27 mouse cellular contexts compared by ENCODE assay signal in genomic region chr16:77695443-77695842, GRCm38 (mm10).
"Had no signal": no experiment of that assay in that cellular context is flagged by ENCODE, and none has a peak within 500 bp of the region (broad histone marks: within the 10 kb centered on the region; RNA-seq: fewer than 3 reads in every experiment).

No protein-coding gene starts in this region.

- DNase-seq: cerebellum, adult 2 months; cerebellum, adult 8-10 months; cerebellum, adult 9-10 months; cerebellum, adult 9-11 months; cerebellum, postnatal 10 days; cerebellum, postnatal 14 days; cerebellum, postnatal 25 days; cerebellum, postnatal 36 days; embryo, embryonic 11 days; forebrain, postnatal 0 days; gastrocnemius, adult 2 months; gastrocnemius, postnatal 10 days; gastrocnemius, postnatal 14 days; gastrocnemius, postnatal 25 days; gastrocnemius, postnatal 36 days; heart, adult 11 months; heart, adult 18-20 months; heart, adult 2 months had no signal

- H3K36me3 ChIP-seq: embryonic facial prominence, embryonic 10.5 days; embryonic facial prominence, embryonic 12.5 days; embryonic facial prominence, embryonic 13.5 days; embryonic facial prominence, embryonic 15.5 days; forebrain, embryonic 10.5 days; forebrain, embryonic 12.5 days; forebrain, embryonic 15.5 days had no signal

- H3K27ac ChIP-seq: embryonic facial prominence, embryonic 10.5 days; embryonic facial prominence, embryonic 12.5 days; embryonic facial prominence, embryonic 13.5 days; embryonic facial prominence, embryonic 15.5 days; forebrain, embryonic 10.5 days; forebrain, embryonic 12.5 days; forebrain, embryonic 13.5 days; forebrain, embryonic 15.5 days; gastrocnemius, adult 2 months; heart, adult 2 months had no signal

- H3K4me3 ChIP-seq: embryonic facial prominence, embryonic 10.5 days; embryonic facial prominence, embryonic 12.5 days; embryonic facial prominence, embryonic 13.5 days; embryonic facial prominence, embryonic 15.5 days; erythroblast, embryonic 14.5 days; forebrain, embryonic 10.5 days; forebrain, embryonic 12.5 days; forebrain, embryonic 13.5 days; forebrain, embryonic 15.5 days; gastrocnemius, adult 2 months; heart, adult 2 months had no signal

- H3K9me3 ChIP-seq: embryonic facial prominence, embryonic 10.5 days; embryonic facial prominence, embryonic 12.5 days; embryonic facial prominence, embryonic 13.5 days; embryonic facial prominence, embryonic 15.5 days; forebrain, embryonic 10.5 days; forebrain, embryonic 12.5 days; forebrain, embryonic 13.5 days; forebrain, embryonic 15.5 days had no signal

- H3K27me3 ChIP-seq: embryonic facial prominence, embryonic 12.5 days; embryonic facial prominence, embryonic 13.5 days; embryonic facial prominence, embryonic 15.5 days; forebrain, embryonic 12.5 days; forebrain, embryonic 13.5 days; forebrain, embryonic 15.5 days had no signal

- H3K4me1 ChIP-seq: embryonic facial prominence, embryonic 10.5 days; embryonic facial prominence, embryonic 12.5 days; embryonic facial prominence, embryonic 15.5 days; forebrain, embryonic 10.5 days; forebrain, embryonic 12.5 days; forebrain, embryonic 13.5 days; forebrain, embryonic 15.5 days had no signal
